Mouse (Mus musculus) MEL (cell line): ENCODE measurements around the gene Cfd. TPM values are rescaled to one million over a fixed set of nuclear protein-coding genes. Genes with fewer than 3 reads are reported as not detected.

ENCODE experiments used
- DNase-seq: peaks from one replicate; pipeline ENCODE4 v3.0.0; 2011; ENCODE audit warnings: low read depth, low spot score
- H3K27ac ChIP-seq: 2 replicates; pipeline ENCODE4 v1.5.1; 2012; ENCODE audit warnings: low read depth, mild to moderate bottlenecking, control low read depth, low read length, moderate library complexity; ENCODE audit not compliant: control insufficient read depth
- H3K27me3 ChIP-seq, 2 experiments: fragments of 150-350 bp in 1 of 2; sonication (generic) in 1 of 2; 2 replicates each; pipeline ENCODE4 v1.6.1; 2012; ENCODE audit warnings: low read length in 2 of 2, mild to moderate bottlenecking in 2 of 2, improper control_type of control experiment in 1 of 2, moderate library complexity in 1 of 2; ENCODE audit not compliant: insufficient read depth in 2 of 2, control insufficient read depth in 1 of 2
- H3K36me3 ChIP-seq, 2 experiments: 2 replicates each; pipeline ENCODE4 v1.6.1; 2012 to 2014; ENCODE audit warnings: low read length in 2 of 2, improper control_type of control experiment in 1 of 2, inconsistent platforms in 1 of 2, mild to moderate bottlenecking in 1 of 2; ENCODE audit not compliant: insufficient read depth in 2 of 2, control insufficient read depth in 1 of 2
- H3K4me1 ChIP-seq, 2 experiments: fragments of 150-350 bp in 1 of 2; sonication (generic) in 1 of 2; 2 replicates each; pipeline ENCODE4 v1.6.1; 2012; ENCODE audit warnings: low read length in 2 of 2, improper control_type of control experiment in 1 of 2, mild to moderate bottlenecking in 1 of 2; ENCODE audit not compliant: insufficient read depth in 2 of 2, control insufficient read depth in 1 of 2
- H3K4me3 ChIP-seq, 2 experiments: fragments of 150-350 bp in 1 of 2; sonication (generic) in 1 of 2; 2 replicates each; pipeline ENCODE4 v1.5.1; 2012; ENCODE audit warnings: low read depth in 2 of 2, low read length in 2 of 2, mild to moderate bottlenecking in 2 of 2, moderate library complexity in 2 of 2, control low read depth in 1 of 2, improper control_type of control experiment in 1 of 2; ENCODE audit not compliant: control insufficient read depth in 1 of 2, insufficient read depth in 1 of 2
- H3K79me2 ChIP-seq: 2 replicates; pipeline ENCODE4 v1.6.1; 2012; ENCODE audit warnings: mild to moderate bottlenecking, low read length, moderate library complexity; ENCODE audit not compliant: control insufficient read depth, poor library complexity, insufficient read depth
- H3K9ac ChIP-seq: 2 replicates; pipeline ENCODE4 v1.6.1; 2012; ENCODE audit warnings: low read depth, mild to moderate bottlenecking, control low read depth, low read length, moderate library complexity; ENCODE audit not compliant: control insufficient read depth, poor library complexity, severe bottlenecking
- H3K9me3 ChIP-seq: fragments of 150-350 bp; sonication (generic); replicated peaks from 2 replicates; pipeline ENCODE4 v1.6.1; 2012; ENCODE audit warnings: mild to moderate bottlenecking, low read length, improper control_type of control experiment, moderate library complexity; ENCODE audit not compliant: insufficient read depth
- BHLHE40 ChIP-seq: IDR thresholded peaks from 2 replicates; pipeline ENCODE4 v1.6.1; 2012; ENCODE audit warnings: low read depth, mild to moderate bottlenecking, inconsistent platforms, low read length, improper control_type of control experiment, borderline replicate concordance
- E2F4 ChIP-seq: IDR thresholded peaks from 2 replicates; pipeline ENCODE4 v1.6.1; 2011; ENCODE audit warnings: low read depth, low read length, improper control_type of control experiment, borderline replicate concordance
- ELF1 ChIP-seq: IDR thresholded peaks from 2 replicates; pipeline ENCODE4 v1.6.1; 2014; ENCODE audit warnings: low read depth, mild to moderate bottlenecking, inconsistent platforms, low read length, improper control_type of control experiment, moderate library complexity
- ETS1 ChIP-seq: IDR thresholded peaks from 2 replicates; pipeline ENCODE4 v1.6.1; 2012; ENCODE audit warnings: low read depth, mild to moderate bottlenecking, inconsistent platforms, low read length, improper control_type of control experiment, moderate library complexity
- GATA1 ChIP-seq: IDR thresholded peaks from 2 replicates; pipeline ENCODE4 v1.6.1; 2011; ENCODE audit warnings: low read depth, low read length, improper control_type of control experiment
- HCFC1 ChIP-seq: IDR thresholded peaks from 2 replicates; pipeline ENCODE4 v1.6.1; 2012; ENCODE audit warnings: low read depth, mild to moderate bottlenecking, inconsistent platforms, low read length, improper control_type of control experiment, moderate library complexity
- MAFK ChIP-seq: IDR thresholded peaks from 2 replicates; pipeline ENCODE4 v1.6.1; 2011; ENCODE audit warnings: low read depth, mild to moderate bottlenecking, low read length, improper control_type of control experiment, borderline replicate concordance
- MAX ChIP-seq: IDR thresholded peaks from 2 replicates; pipeline ENCODE4 v1.6.1; 2011; ENCODE audit warnings: low read length, improper control_type of control experiment
- MAZ ChIP-seq: IDR thresholded peaks from 2 replicates; pipeline ENCODE4 v1.6.1; 2012; ENCODE audit warnings: low read depth, mild to moderate bottlenecking, inconsistent platforms, low read length, improper control_type of control experiment
- MEF2A ChIP-seq: IDR thresholded peaks from 2 replicates; pipeline ENCODE4 v1.6.1; 2014; ENCODE audit warnings: low read depth, mild to moderate bottlenecking, inconsistent platforms, low read length, improper control_type of control experiment; ENCODE audit not compliant: poor library complexity, insufficient replicate concordance, severe bottlenecking; ENCODE audit errors: extremely low read depth
- MXI1 ChIP-seq: IDR thresholded peaks from 2 replicates; pipeline ENCODE4 v1.6.1; 2011; ENCODE audit warnings: mild to moderate bottlenecking, low read depth, low read length, improper control_type of control experiment
- MYB ChIP-seq: IDR thresholded peaks from 2 replicates; pipeline ENCODE4 v1.6.1; 2011; ENCODE audit warnings: mild to moderate bottlenecking, low read depth, low read length, improper control_type of control experiment
- MYC ChIP-seq: IDR thresholded peaks from 2 replicates; pipeline ENCODE4 v1.6.1; 2011; ENCODE audit warnings: low read depth, mild to moderate bottlenecking, low read length, improper control_type of control experiment, moderate library complexity
- NELFE ChIP-seq: IDR thresholded peaks from 2 replicates; pipeline ENCODE4 v1.6.1; 2011; ENCODE audit warnings: low read depth, low read length, improper control_type of control experiment
- POLR2AphosphoS2 ChIP-seq: IDR thresholded peaks from 2 replicates; pipeline ENCODE4 v1.6.1; 2011; ENCODE audit warnings: low read length, improper control_type of control experiment
- SIN3A ChIP-seq: IDR thresholded peaks from 2 replicates; pipeline ENCODE4 v1.6.1; 2012; ENCODE audit warnings: low read length, improper control_type of control experiment, inconsistent platforms
- USF1 ChIP-seq: IDR thresholded peaks from 2 replicates; pipeline ENCODE4 v1.6.1; 2014; ENCODE audit warnings: low read depth, mild to moderate bottlenecking, inconsistent platforms, low read length, improper control_type of control experiment, moderate library complexity
- ZKSCAN1 ChIP-seq: IDR thresholded peaks from 2 replicates; pipeline ENCODE4 v1.6.1; 2012; ENCODE audit warnings: low read depth, mild to moderate bottlenecking, inconsistent platforms, low read length, improper control_type of control experiment, moderate library complexity
- polyA plus RNA-seq, 2 experiments: library from polyadenylated mRNA; stranded (reverse) in 1 of 2; unstranded in 1 of 2; fragments of >175 nt in 1 of 2; fragments of >200 nt in 1 of 2; gene quantifications; 2 replicates each; pipeline versions ENCODE4 v1.2.1 to v1.2.4; 2012; ENCODE audit warnings: low replicate concordance in 2 of 2, low read depth in 1 of 2; ENCODE audit not compliant: insufficient read length in 2 of 2, insufficient read depth in 1 of 2, missing spikeins in 1 of 2
- total RNA-seq: library from RNA; depleted of rRNA; stranded (reverse); fragments of 300-350 nt; gene quantifications from 2 replicates; pipeline ENCODE4 v1.2.3, GENCODE M21; 2012

Gene Cfd
- total and polyA plus RNA-seq, 3 experiments: 0.21 TPM; not detected in 2

GRCm38 (mm10) chr10:79879527-79879926 is 11.1 kb upstream of the Cfd start:
- Histone ChIP-seq H3K4me3 (no peak overlapping the region), H3K79me2 (no peaks in the 10 kb centered on the region), H3K27me3 (no peaks in the 10 kb centered on the region), H3K9me3 (no peaks in the 10 kb centered on the region), H3K36me3 (peaks cover 0 to 19% of the 10 kb centered on the region in 2 experiments; a peak in 2 of 4 replicates), H3K9ac (no peak overlapping the region), H3K4me1 (peaks cover 12 to 46% of the 10 kb centered on the region in 2 experiments; a peak in 3 of 4 replicates), H3K27ac (no peak overlapping the region)
- no peak for DNase-seq
- TF ChIP-seq MAFK (no peak), BHLHE40 (no peak), ELF1 (no peak), MAX (no peak), GATA1 (no peak), USF1 (no peak), HCFC1 (no peak), E2F4 (no peak), ETS1 (no peak), MYB (no peak), ZKSCAN1 (no peak), MEF2A (no peak), NELFE (no peak), MAZ (no peak)

GRCm38 (mm10) chr10:79880721-79881120 is 9.9 kb upstream of the Cfd start:
- Histone ChIP-seq H3K9me3 (no peaks in the 10 kb centered on the region), H3K4me3 (peak overlapping the region; percentile 63 to 85), H3K4me1 (peaks cover 12 to 47% of the 10 kb centered on the region in 2 experiments; a peak in 3 of 4 replicates), H3K27me3 (no peaks in the 10 kb centered on the region), H3K27ac (no peak overlapping the region), H3K36me3 (peaks cover 0 to 19% of the 10 kb centered on the region in 2 experiments; a peak in 2 of 4 replicates), H3K79me2 (no peaks in the 10 kb centered on the region), H3K9ac (peak overlapping the region; percentile 51)
- peak; percentile 74 for DNase-seq
- TF ChIP-seq MYC: no peak
- peak; percentile 65; the same call in 1 of the 2 replicates for TF ChIP-seq SIN3A
- TF ChIP-seq MAX: 0 out of 2 replicates have a peak, but pooled peaks have one; percentile 30
- no peak for TF ChIP-seq MYB
- TF ChIP-seq MXI1: peak; percentile 37; the same call in 1 of the 2 replicates
- no peak for TF ChIP-seq POLR2AphosphoS2
